Mouse (Mus musculus) cerebellum, adult 2 months (tissue): ENCODE data around the gene Gabarapl2.

Source experiments
- CTCF ChIP-seq: fragments of 200-500 bp; IDR thresholded peaks from 2 replicates; pipeline ENCODE4 v1.5.1; 2011; ENCODE audit warnings: low read depth, mild to moderate bottlenecking, control low read depth, low read length, moderate library complexity, borderline replicate concordance; ENCODE audit not compliant: insufficient read depth
- POLR2A ChIP-seq: fragments of 200-500 bp; IDR thresholded peaks from 2 replicates; pipeline ENCODE4 v1.6.1; 2011; ENCODE audit warnings: low read length, control low read depth, borderline replicate concordance; ENCODE audit not compliant: insufficient read depth

DNA sequence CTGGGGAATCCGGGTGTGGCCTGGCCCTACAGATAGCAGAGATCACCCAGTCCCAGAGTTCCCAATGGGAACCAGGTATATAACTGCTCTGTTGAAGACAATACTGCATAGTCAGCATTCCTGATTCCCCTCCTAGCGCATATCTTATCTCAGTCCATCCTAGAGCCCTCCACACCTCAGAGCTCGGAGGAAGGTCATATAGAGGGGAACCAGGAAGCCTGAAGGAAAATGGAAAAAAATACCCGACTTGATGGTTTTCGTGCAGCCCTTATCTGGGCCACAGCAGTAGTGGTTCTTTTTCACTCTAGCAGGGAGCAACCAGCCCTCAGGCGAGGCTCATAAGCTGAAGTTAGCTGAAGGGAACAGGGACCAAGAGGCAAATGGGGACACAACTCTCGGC lies 15.5 kb upstream of the Gabarapl2 start:
- no peak for TF ChIP-seq POLR2A
- TF ChIP-seq CTCF = no peak
